Mouse (Mus musculus): Measurements from ENCODE around the gene Ifnar1. TPM values are rescaled to one million over a fixed set of nuclear protein-coding genes. Genes with fewer than 3 reads are reported as not detected.
A peak's percentile ranks its signal among the peaks of the same experiment; 100 is the strongest.
"Not testable (repeated sequence)": the region's sequence is repeated elsewhere in the genome, so short reads cannot be mapped to it uniquely, and the experiment has no call there.

The Ifnar1 gene
- total RNA-seq, 2 experiments from 2014 or later = 19.0 to 23.1 TPM

DNA sequence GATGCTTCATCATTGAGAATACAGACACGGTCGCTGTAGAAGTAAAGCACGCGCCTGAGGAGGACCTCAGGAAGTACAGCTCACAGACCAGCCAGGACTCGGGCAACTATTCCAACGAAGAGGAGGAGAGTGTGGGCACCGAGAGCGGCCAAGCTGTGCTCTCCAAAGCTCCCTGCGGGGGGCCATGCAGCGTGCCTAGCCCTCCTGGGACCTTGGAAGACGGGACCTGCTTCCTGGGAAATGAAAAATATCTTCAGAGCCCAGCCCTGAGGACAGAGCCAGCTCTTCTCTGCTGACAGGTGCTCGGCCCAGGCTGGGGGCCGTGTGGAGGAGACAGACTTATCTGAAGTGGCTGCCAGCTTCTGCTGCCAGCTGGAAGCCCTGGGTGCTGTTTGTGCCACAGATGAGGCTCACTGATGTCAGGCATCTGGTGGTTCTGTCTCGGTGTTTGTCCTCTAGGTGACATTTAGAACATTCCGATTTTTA, 20.1 kb downstream of the Ifnar1 start:
- peak; percentile 57 to 59 for DNase-seq

GRCm38 (mm10) chr16:91506396-91506795, 21.4 kb downstream of the Ifnar1 start:
- no peak for DNase-seq

GRCm38 (mm10) chr16:91512161-91512787, 27.2 kb downstream of the Ifnar1 start:
- peak; percentile 81 to 93 for DNase-seq

- DNase-seq = no peak
Measured at GRCm38 (mm10) chr16:91513099-91513498, 28.1 kb downstream of the Ifnar1 start.

GRCm38 (mm10) chr16:91517020-91517419, 32.0 kb downstream of the Ifnar1 start:
- DNase-seq = no peak

- no peak for DNase-seq
Measured at GRCm38 (mm10) chr16:91522040-91522439, 37.0 kb downstream of the Ifnar1 start.

- peak; percentile 54 to 73 for DNase-seq
Measured at GRCm38 (mm10) chr16:91522479-91523309, 37.7 kb downstream of the Ifnar1 start.

GRCm38 (mm10) chr16:91524206-91524605, 39.2 kb downstream of the Ifnar1 start:
- DNase-seq = no peak

GRCm38 (mm10) chr16:91526274-91526673, 41.2 kb downstream of the Ifnar1 start:
- no peak for DNase-seq

DNA sequence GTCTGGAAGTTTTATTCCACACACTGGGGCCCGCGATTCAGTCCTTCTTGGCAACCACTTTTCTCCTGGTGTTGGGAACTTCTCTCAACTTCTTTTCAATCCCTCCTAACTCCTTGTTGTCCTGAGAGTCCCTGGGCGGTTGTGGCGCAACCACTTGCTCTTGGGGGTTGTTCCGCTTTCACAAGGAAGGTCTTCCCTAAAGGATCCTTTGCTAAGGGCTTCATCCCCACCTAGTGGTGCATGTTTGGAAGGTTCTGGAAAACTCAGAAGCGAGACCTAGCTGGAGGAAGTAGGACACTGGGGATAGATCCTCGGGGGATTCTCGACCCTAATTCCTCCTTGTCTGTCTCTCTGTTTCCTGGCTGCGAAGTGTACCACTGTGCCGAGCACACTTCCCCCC, 42.0 kb downstream of the Ifnar1 start:
- DNase-seq = peak; percentile 70 to 82

GRCm38 (mm10) chr16:91527500-91527899, 42.5 kb downstream of the Ifnar1 start:
- no peak for DNase-seq

DNA sequence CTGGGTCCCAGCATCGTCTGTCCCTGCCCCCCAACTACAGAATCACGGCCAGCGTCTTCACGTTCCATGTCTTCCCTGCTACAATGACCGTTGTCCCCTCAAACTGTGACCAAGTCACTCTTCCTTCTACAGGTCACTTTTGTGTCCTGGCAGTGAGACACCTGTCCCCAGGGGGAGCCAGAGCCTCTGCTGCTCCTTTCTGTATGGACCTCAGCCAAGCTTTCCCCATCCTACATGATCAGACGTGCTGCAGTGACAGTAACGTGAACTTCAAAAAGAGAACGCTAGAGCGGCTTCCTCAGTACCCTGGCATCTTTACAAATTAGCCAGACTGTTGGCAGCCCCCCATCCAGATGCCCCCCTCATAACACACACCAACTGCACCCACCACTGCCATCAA, 43.5 kb downstream of the Ifnar1 start:
- peak in 1 of 2 experiments; percentile 63 for DNase-seq

- not testable (repeated sequence) for DNase-seq
Measured at GRCm38 (mm10) chr16:91530830-91531229, 45.8 kb downstream of the Ifnar1 start.

- no peak for DNase-seq
Measured at GRCm38 (mm10) chr16:91531856-91532255, 46.8 kb downstream of the Ifnar1 start.

DNA sequence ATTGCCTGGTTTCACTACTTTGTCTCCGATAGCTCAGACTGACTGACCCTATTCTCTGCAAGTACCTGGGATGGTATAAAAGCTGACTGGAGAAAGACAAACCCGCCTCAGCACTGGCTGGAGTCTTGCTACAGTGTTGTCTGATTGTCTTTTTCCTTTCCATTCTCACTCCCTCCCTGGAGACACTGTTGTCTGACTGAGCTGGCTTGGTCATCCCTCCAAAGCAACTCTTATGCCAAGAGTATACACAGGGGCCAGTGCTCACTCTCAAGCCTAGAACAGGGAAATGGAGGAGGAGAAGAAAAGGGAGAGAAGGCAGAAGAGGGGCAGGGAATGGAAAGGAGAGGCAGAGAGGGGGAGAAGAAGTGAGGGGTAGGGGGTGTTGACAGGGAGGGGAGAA, 47.4 kb downstream of the Ifnar1 start:
- DNase-seq = peak; percentile 48 to 53

- DNase-seq = no peak
Measured at GRCm38 (mm10) chr16:91533097-91534001, 48.3 kb downstream of the Ifnar1 start.

DNA sequence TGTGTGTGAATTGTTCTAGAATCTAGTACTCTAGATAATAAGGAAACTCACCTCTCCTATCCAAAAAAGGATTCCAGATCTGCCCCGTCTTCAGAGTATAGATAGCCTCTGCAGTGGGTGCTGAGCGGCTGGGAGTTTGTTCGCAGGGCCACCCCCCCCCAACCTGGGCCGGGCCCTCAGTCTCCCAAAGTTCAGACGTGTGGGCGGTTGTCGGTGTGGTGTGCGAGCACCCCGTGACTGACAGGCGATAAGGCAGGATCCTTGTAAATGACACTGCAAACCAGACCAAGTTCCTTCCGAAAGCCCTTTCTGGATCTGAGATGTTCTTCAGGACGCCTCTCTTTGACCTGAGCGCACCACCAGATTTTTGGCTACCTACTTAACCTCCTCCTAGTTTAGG, 49.4 kb downstream of the Ifnar1 start:
- no peak for DNase-seq

GRCm38 (mm10) chr16:91534888-91535287, 49.9 kb downstream of the Ifnar1 start:
- DNase-seq = no peak

DNA sequence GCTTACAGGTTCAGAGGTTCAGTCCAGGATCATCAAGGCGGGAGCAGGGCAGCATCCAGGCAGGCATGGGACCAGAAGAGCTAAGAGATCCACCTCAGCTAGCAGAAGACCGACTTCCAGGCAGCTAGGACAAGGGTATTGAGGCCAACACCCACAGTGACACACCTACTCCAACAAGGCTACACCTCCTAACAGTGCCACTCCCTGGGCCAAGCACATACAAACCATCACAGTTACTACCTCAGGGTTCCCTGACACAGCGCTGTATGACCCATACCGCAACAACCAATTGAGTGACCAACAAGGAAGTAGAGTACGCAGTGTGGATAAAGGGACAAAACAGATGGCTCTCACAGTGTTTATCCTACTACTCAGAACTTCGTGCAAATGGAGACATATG, 51.3 kb downstream of the Ifnar1 start:
- no peak for DNase-seq

DNA sequence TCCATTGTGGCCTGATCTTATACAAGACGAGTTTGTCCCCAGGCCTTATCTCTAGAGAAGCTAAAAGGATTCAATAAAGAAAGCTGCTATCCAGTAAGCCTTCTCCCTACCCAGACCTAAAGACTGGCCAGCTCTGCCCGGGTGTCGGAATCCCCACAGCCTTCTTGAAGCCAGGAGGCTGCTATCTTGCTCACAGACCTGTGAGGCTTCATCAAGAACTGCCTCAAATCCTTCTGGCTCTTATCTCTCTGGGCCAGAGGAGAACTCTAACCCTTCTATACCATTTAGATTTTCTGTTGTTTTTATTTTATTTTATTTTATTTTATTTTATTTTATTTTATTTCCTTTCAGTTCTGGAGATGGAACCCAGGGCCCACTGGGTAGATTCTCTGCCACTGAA, 52.0 kb downstream of the Ifnar1 start:
- no peak for DNase-seq

- DNase-seq = no peak
Measured at GRCm38 (mm10) chr16:91538051-91538450, 53.0 kb downstream of the Ifnar1 start.

- no peak for DNase-seq
Measured at GRCm38 (mm10) chr16:91538513-91538912, 53.5 kb downstream of the Ifnar1 start.

Data from heart, adult 18-20 months (tissue).